Mouse (Mus musculus) bone marrow, adult 2 months (tissue): ENCODE results near the gene Fam136a.

Source experiments
- CTCF ChIP-seq: fragments of 200-500 bp; IDR thresholded peaks from 2 replicates; pipeline ENCODE4 v1.5.1; 2011; ENCODE audit warnings: low read length, control low read depth; ENCODE audit not compliant: control insufficient read depth, insufficient read depth
- POLR2A ChIP-seq: fragments of 200-500 bp; IDR thresholded peaks from 2 replicates; pipeline ENCODE4 v1.6.1; 2011; ENCODE audit warnings: low read depth, mild to moderate bottlenecking, control low read depth, low read length, borderline replicate concordance; ENCODE audit not compliant: control insufficient read depth

- TF ChIP-seq CTCF (no peak), POLR2A (no peak)
Observed at GRCm38 (mm10) chr6:86335121-86335849, 30.2 kb upstream of the Fam136a start.
